Mouse (Mus musculus) hematopoietic stem cell, adult 5-6 weeks (primary cell): ENCODE results near the gene Chpt1. TPM values are rescaled to one million over a fixed set of nuclear protein-coding genes. Genes with fewer than 3 reads are reported as not detected.
"Not testable (repeated sequence)": the region's sequence is repeated elsewhere in the genome, so short reads cannot be mapped to it uniquely, and the experiment has no call there.

Source experiments
- ATAC-seq, 2 experiments: fragments of 125-278 bp in 1 of 2; replicated peaks in 1 of 2; 2 replicates each; pipeline ENCODE4 v1.8.0; 2016 to 2017; ENCODE audit warnings: inconsistent platforms in 2 of 2, mild to moderate bottlenecking in 2 of 2, moderate number of reproducible peaks in 2 of 2, low read depth in 1 of 2, moderate TSS enrichment in 1 of 2; ENCODE audit not compliant: low FRiP score in 2 of 2, poor library complexity in 2 of 2, severe bottlenecking in 2 of 2, insufficient read depth in 1 of 2, low TSS enrichment in 1 of 2
- total RNA-seq: library from RNA; stranded (forward); fragments of 172-1452, 232-1000 nt; gene quantifications from 2 replicates; pipeline ENCODE4 v1.2.3, GENCODE M21; 2017

The Chpt1 gene
- 13.3 and 13.8 TPM in 2 replicates for total RNA-seq

DNA sequence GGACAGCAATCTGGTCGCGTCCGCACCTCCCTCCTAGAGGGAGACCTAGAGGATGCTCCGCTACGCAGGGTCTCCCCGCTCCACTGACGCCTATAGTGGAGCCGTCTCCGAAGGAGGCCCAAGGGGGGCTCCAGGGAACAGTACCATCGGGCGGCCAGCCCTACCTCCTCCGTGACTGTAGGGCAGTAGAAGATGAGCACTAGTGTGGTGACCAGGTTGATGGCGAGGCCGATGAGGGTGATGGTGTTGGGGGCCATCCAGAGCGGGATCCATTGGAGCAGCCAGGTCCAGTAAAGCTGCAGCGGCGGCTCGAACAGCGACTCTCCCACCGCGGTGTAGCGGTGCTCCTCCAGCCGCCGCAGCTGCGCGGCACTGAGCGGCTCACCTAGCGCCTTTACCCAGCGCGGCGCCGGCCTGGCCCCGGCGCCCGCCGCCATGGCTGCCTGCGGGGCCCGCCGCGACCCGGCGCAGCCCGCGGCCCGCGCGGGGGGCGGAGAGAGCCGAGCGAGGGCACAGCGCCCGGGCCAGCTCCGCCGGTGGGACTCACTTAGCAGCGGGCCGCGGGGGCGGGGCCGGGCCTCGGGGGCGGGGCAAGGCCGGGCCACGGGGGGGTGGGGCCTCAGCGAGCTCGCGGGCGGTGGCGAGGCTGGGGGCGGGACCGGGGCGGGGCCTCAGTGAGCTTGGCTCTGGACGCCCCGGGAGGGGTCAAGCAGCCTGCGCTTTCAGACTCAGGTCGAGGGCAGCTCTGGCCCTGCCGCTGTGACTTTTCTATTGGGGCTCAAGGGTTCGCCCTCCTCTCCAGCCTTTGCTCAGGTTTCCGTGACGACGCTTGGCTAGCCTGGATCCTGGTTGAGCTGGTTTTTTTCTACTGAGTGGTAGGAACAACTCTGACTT lies at the start of gene Chpt1:
Gene Chpt1, minus strand, starts transcription at position 653 of the 894 bp plus-strand sequence.
- ATAC-seq: peak; percentile 74 to 76

GRCm38 (mm10) chr10:88552738-88553137 lies 48.9 kb upstream of the Chpt1 start:
- ATAC-seq: no peak; a peak in 1 of 4 replicates

DNA sequence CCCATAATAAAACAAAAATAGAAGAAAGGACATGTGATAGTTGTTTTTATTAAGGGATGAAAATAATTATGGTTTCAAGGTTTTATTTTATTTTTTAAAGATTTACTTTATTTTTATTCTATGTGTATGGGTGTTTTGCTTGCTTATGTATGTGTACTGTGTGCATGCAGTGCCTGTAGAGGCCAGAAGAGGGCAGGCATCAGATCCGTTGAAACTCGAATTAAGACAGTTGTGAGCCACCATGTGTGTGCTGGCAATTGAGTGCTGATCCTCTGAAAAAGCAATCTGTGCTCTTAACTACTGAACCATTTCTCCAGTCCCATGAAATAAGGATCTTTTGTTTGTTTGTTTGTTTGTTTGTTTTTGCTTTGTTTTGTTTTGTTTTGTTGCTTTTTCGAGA lies 46.4 kb upstream of the Chpt1 start:
- no peak for ATAC-seq

DNA sequence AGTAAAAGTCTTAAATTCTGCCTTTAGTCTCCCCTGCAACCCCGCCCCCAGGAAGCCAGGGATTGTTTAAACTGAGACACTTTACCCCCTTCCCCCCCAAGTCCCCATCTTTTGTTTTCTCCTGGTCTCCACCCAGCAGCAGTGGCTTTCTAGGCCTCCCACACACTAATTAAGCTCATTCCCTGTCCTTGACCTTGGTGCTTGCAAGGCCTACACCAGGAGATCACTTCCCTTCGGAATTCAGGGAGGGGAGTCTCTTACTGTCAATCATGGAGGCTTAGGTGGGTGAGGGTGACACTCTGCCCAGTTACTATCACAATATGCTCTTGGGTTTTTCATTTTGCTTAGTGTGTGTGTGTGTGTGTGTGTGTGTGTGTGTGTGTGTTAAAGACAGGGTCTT lies 43.8 kb upstream of the Chpt1 start:
- ATAC-seq: no peak

GRCm38 (mm10) chr10:88530631-88531030 lies 26.8 kb upstream of the Chpt1 start:
- no peak for ATAC-seq

DNA sequence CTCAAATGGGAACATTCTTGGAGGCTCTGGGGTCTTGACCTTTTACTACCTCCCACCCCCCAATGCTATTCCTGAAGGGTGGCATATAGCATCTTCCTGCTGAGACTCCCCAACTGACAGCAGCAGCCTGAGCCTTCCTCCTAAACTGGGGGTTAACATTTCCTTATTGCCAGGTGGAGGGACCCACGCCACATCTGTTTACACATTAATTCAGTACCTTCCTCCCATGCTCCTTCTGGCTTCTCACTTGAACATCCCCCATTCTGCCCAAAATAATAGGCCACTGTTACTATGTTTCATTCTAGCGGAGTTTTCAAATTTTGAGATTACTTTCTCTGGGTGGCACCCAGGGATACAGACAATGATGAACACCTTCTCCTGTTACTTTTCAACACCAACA lies 20.1 kb upstream of the Chpt1 start:
- ATAC-seq: no peak

- no peak for ATAC-seq
Observed at GRCm38 (mm10) chr10:88523212-88523611, 19.3 kb upstream of the Chpt1 start.

DNA sequence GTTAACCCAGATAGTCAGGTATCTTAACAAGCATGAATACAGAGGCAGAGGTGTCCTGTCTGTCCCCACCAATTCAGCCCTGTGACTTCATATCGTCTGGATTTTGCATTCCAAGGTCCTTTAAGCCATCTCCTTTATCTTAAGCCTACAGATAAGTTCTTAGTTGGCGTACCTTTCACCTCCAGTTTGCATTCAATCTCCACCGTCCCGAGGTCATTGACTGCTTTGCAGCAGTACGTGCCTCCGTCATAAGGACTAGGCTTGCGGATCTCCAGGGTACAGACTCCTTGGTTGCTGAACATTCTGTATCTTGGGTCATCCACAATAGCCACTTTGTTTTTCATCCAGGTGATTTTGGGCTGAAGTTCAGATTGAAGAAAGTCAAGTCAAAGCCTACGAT lies 18.9 kb upstream of the Chpt1 start:
- ATAC-seq: no peak

- not testable (repeated sequence) for ATAC-seq
Observed at GRCm38 (mm10) chr10:88515049-88515448, 11.2 kb upstream of the Chpt1 start.

DNA sequence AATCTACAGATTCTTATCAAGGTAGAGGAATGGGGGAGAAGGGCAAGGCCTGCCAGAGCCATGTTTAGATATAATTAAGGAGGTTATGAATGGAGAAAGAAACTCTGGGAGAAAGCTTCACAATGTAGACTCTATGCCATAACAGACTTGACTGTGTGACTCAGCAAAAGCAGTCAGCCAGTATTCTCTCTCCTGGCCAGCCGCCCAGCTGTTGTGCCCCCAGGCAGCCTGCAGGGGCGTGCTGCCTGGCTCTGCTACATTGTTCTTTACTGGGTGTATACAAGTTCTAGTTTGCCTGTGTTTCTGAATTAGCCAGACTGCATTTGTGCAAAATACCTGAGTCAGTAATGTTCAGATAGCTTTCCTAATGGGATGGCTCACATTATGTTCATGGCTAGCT lies 10.6 kb upstream of the Chpt1 start:
- ATAC-seq: peak; percentile 97

DNA sequence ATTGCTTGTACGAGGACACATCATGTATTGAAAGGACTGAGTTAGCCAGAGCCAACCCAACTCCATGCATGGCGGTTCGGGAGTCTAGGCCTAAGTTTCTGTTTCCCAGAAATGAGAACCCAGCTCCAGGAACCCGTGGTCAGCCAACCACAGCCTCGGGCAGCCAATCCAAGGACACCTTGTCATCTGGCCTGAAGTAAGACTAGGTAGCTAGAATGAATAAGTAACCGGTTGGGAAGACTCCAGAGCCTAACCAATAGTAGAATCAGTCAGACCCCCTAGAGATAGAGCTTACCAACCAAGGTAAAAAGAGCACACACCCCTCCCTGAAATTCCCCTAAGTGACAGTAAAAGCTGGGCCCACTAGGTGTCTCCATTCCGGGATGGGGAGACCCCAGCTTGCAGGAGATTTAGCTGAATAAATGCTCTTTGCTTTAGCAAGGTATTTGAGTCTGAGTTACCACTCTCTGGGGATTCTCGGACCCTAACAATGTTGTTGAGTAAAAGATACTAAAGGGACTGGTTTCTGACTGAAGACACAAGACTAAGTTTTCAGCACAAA lies 9.8 kb upstream of the Chpt1 start:
- ATAC-seq: peak; percentile 8 to 18; a peak in 2 of 4 replicates

DNA sequence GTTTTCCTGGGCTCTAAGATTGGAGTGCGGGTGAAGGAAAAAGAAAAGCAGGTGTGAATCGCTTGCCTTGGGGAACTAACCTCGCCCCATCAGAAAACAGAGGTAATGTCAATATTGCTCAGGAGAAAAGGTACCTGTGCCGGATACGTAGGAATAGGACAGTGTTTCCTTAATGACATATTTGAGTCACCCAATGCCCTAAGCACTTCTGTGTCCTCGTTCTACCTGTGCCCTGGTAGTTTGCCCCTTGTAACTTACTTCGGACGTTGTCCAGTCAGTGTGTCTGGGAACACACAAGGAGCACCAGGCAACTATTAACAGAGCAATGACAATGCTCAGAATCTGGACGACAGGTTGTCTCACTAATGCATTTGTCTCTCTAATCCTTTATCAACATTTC lies 7.5 kb upstream of the Chpt1 start:
- no peak for ATAC-seq

DNA sequence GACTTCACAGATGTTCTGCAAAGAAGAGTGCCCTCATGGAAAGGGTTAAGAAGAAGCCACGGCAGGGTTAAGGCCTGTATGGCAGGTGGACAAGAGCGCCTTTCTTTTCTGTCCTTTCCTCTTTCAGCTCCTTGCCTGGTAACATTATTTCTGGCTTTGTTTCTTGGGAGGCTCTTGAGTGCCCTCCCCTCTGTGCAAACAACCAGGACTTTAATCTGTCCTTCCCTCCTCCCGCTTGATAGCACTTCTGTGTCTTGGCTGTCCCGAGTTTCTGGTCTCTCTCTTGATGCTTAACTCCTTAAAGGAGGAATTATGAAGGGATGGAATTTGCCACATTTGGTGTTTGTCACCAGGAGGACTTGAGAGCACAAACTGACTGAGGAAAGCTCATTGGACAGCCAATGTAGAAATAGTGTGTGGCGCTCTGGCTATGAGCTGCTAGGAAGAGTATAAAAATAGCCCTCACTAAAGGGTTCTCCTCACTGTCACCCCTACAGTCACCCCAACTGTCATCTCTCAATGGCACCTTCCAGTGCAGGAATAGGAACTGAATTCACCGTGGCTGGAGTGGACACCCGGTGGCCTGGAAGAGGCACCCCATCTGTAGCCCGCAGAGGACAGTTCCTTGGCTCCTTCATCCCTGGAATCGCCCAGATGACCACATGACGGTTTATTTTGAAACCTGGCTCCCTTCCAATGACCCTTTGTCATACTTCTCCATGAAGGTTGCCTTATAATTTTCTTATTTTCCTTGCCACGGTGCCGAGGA lies 6.8 kb upstream of the Chpt1 start:
- no peak for ATAC-seq

DNA sequence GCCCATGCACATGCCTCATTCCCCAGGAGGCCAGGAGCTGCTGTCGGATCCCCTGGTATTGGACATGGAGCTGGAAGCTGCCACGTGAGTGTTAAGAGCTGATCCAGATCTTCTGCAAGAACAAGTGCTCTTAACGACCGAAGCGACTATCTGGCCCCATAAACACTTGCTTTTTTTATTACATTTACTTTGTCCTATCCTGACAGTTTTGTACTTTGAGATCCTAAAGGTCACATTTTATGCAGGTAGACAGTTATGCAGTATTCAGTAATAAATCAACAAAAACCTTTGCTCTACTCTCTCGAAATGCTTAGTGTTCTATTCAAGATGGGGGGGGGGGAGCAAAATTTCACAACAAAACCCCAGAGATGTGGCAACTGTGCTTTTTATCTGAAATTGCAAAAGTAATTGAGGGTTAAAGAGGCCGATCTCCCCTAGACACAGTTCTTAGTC lies 3.8 kb upstream of the Chpt1 start:
- ATAC-seq: no peak

- ATAC-seq: no peak
Observed at GRCm38 (mm10) chr10:88505256-88505655, 1.4 kb upstream of the Chpt1 start.

- ATAC-seq: peak in 1 of 2 experiments; percentile 34; a peak in 1 of 4 replicates
Observed at GRCm38 (mm10) chr10:88504481-88504880, 608 bp upstream of the Chpt1 start.

DNA sequence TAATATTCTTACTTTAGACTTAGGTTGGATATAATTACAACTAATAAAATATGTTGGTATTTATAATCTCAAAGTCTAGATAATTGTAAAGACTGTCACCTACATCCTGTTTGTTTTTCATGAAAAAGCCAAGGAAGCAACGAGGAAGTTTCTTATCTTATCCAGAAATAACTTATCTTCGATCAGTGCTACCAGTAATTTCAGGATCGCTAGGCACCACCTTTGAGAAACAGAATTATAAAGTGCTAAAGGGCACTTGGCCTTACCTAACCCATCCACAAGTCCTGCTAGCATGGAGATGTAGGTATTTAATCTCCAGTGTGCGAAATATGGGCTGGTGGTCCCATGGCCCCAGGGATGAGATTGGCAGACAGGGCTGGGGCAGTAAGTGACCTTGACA lies 954 bp downstream of the Chpt1 start:
- 0 out of 4 replicates have a peak, but pooled peaks of 1 of the 2 experiments have one; percentile 1 for ATAC-seq
